Mouse (Mus musculus) embryo, embryonic 11.5 days (tissue): ENCODE results near the gene Mrgprh.

ENCODE experiments used
- DNase-seq: peaks from one replicate; pipeline ENCODE4 v3.0.0-alpha.2; 2012; ENCODE audit warnings: low read depth, low spot score

The Mrgprh gene

DNA sequence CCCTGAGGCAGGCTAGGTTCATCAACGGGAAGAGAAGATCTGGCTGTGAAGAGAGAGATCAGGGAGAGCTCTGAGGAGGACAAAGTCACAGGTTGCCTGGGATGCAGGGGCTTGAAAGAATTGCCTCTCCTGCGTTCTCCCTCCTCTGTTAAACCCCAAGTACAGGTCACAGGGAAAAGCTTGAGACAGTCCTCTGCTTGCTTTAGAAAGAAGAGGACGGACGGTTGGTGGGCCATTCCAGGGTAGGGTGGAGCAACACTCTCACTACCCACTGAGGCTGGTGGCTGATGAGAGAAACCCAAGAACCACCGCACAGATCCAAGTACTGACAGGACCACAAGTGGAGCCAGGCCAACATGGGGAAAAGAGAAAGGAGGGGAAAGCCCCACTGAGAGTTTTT is at the start of gene Mrgprh:
Gene Mrgprh, plus strand, starts transcription at position 301 of the 400 bp plus-strand sequence.
- DNase-seq = no peak

GRCm38 (mm10) chr17:12830351-12830750 is 45.5 kb upstream of the Mrgprh start:
- DNase-seq = no peak

DNA sequence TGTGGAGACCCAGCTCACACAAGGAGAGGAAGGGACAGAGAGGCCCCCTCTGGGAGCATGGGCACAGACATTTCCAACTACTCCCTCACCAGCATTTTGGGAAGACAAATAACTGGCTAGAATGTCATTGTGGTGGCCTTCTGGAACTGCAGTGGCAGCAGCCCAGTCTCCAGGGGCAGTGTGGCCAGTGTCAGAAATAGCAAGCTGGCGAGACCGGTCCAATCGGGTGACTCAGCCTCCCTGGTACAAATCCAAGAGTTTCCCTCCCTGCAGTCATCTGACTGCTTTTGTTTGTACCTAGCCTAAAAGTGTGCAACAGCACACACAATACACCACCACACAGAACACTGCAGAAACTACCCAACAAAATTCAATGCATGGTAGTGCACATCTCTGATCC is 43.6 kb upstream of the Mrgprh start:
- no peak for DNase-seq

DNA sequence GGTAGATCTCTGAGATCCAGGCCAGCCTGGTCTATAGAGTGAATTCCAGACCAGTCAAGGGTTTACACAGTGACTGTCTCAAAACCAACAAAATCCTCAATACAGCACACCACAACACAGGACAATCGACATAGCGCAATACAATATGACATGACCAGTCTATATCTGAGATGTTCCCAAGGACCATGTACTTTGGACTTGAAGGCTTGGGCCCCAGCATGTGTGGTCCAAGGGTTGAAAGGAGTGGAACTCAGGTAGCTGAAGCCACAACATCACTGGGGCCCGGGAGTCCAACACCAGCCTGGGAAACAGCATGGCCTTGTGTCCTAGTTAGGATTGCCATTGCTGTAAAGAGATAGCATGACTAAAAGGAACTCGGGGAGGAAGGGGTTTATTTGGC is 43.2 kb upstream of the Mrgprh start:
- DNase-seq = no peak

GRCm38 (mm10) chr17:12834317-12834716 is 41.5 kb upstream of the Mrgprh start:
- no peak for DNase-seq

DNA sequence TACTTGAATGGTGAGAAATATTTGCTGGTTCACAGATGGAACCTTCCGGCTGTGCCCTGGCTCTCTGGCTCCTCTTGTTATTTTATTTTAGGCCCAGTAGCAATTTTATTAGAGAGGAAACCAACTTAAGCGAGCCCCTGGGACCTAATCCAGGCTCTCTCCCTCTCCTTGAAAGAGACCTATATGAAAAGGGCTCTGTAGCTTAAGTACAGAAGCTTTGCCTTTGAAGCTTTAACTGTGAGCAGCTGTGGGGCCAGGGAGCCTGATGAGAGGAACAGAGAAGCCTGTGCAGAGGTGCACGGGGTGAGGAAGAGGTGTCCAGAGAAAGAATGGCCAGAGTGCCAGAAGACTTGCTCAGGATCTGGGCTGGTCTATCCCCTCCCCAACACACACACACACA is 41.0 kb upstream of the Mrgprh start:
- no peak for DNase-seq

- no peak for DNase-seq
These were observed 40.1 kb upstream of the Mrgprh start for GRCm38 (mm10) chr17:12835738-12836137.

- DNase-seq = no peak
These were observed 36.2 kb upstream of the Mrgprh start for GRCm38 (mm10) chr17:12839475-12840267.

GRCm38 (mm10) chr17:12843826-12844225 is 32.0 kb upstream of the Mrgprh start:
- no peak for DNase-seq

GRCm38 (mm10) chr17:12844540-12844939 is 31.3 kb upstream of the Mrgprh start:
- DNase-seq = no peak

- DNase-seq = no peak
These were observed 30.0 kb upstream of the Mrgprh start for GRCm38 (mm10) chr17:12845862-12846261.

GRCm38 (mm10) chr17:12846474-12846873 is 29.4 kb upstream of the Mrgprh start:
- no peak for DNase-seq

DNA sequence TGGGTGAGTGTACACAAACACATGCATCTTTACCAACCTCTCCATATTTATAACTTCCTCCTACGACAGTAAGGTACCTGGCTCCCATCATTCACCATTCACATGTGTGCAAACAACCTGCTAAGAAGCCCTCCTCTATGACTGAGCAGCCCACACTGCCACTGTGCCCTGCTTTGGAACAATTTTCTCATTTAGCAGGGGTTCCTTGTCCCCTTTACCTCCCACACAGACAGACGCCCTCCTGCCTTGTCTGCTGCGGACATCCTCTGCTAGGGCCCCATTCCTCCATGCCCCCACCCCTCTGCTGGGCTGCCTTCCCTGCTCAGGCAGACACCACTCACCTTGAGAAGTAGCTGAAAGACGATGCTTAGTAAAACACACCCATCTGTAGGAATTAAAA is 28.1 kb upstream of the Mrgprh start:
- no peak for DNase-seq

- DNase-seq = no peak
These were observed 26.0 kb upstream of the Mrgprh start for GRCm38 (mm10) chr17:12849778-12850382.

- DNase-seq = no peak
These were observed 24.1 kb upstream of the Mrgprh start for GRCm38 (mm10) chr17:12851689-12852088.

DNA sequence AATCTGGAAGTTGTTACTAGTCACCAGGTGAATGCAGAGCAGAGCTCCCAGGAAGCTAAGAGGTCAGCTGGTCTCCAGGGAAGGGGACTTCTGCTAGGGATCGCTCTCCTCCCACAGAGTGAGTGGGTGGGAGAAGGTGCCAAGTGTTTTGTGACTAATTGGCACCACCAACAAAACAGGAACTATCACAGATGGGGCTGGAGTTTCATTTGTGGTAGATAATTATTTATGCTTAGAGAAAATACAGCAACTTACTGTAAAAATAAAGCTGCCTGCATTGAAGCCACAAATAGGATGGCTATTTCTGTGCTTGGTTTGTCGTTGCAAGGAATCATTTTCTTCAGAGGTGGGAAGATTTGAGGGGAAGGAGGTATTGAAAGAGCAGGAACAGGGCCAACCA is 22.0 kb upstream of the Mrgprh start:
- DNase-seq = no peak

DNA sequence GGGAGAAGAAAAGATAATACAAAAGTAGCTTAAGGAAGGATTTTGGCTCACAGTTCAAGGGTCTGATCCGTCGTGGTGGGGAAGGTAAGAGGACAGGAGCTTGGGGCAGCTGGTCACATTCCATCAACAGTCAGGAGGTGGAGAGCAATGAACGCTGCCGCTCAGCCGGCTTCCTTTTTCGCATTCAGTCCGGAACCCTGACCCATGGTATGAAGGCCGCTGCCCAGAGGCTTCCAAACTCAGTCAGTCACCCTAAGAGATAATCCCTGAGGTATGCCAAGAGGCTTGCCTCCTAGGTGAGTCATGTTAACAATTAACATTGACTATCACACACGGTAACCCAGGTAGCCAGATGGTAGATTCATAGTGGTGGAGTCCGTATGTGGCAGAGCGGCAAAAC is 21.4 kb upstream of the Mrgprh start:
- no peak for DNase-seq

DNA sequence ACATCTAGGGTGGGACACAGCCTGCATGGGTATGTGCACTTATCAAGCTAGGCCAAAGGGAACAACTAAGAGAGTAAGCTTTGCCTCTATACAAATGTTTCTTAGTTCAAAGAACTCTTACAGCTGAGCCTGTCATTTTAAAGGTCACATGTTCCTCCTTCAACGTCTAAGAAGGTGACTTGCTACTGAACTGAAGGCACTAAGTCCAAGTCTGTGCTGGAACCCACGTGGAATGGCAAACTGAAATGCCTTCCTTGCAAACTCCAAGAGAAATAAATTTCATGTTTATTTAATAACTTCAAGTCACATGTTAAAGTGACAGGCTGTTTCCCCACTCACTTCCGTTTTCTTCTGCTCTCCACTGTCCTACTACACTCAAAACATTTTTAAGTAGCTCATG is 18.4 kb upstream of the Mrgprh start:
- DNase-seq = no peak

DNA sequence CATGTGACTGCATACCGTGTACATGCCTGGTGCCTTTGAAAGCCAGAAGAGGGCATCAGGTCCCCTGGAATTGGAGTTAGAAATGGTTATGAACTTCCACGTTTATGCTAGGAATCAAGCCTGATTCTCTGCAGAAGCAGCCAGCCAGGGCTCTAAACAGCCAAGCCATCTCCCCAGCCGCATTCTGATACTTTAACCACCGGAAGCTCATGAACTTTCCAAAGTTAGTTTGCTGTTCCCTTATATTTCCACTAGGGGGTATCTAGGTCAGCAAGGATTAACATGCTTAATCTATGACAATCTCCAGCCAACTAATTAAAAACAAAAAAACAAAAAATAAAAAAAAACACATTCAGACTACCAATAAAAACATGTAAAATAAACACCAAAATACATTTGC is 17.8 kb upstream of the Mrgprh start:
- no peak for DNase-seq

DNA sequence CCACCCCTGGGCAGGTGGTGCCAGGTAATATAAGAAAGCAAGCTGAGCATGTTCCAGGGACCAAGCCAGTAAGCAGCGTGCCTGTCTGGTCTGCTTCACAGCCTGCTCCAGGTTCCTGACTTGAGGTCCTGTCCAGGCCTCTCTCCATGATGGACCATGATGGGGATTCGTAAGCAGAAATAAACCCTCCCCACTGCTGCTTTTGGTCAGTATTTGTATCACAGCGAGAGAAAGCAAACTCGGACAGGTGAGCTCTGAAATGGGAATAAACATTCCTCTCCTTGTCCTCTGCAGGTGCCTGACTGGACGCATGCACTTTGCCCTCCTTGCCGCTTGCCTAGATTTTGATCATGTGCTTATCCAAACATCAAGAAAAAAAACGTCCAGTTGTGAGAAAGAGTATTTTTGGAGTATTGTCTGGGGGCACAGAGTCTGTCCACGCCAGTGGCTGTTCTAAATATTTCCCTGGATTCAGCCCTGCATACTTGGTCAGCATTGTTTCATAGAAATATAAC is 16.8 kb upstream of the Mrgprh start:
- DNase-seq = no peak

GRCm38 (mm10) chr17:12864111-12864510 is 11.7 kb upstream of the Mrgprh start:
- no peak for DNase-seq

DNA sequence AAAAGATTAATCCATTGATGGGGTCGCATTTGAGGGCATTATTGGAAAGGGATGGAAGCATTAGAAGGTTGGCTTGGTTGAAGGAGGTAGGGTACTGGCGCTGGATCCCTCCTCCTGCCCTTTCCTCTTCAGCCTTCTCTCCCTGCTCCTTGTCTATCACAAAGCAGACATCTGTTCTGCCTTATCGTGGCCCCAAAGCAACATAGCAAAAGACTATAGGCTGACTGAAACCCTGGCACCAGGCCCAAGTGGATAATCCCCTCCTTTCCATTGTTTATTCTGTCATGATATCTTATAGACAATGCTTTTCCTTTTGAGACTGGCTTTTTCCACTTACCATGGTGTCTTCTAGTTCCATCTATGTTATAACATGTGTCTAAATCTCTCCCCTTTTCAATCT is 10.4 kb upstream of the Mrgprh start:
- DNase-seq = no peak

DNA sequence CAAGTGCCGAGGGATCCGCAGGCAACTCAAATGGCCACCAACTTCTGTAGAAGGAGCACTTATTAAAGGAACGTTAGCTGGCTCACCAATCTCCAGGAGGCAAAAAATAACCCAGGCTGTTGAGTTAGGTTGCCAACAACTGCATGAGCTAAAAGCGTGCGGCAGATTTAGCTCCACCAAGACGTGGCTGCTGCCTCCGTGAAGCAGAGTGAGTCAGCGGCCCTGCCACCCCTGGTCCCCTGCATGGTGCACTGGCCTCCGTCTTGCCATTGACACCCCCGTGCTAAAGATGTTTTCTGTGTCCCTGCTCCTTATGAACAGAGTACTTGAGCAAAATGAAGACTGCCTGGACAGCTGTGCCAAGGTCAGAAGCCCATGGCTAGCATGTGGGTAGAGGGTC is 9.0 kb upstream of the Mrgprh start:
- no peak for DNase-seq
